Mouse (Mus musculus): ENCODE results near the gene Mcemp1. TPM values are rescaled to one million over a fixed set of nuclear protein-coding genes. Genes with fewer than 3 reads are reported as not detected.

The Mcemp1 gene
- total RNA-seq (2023) = under 1 TPM in 1 of 2 experiments, not detected in 1; 0.39 TPM

DNA sequence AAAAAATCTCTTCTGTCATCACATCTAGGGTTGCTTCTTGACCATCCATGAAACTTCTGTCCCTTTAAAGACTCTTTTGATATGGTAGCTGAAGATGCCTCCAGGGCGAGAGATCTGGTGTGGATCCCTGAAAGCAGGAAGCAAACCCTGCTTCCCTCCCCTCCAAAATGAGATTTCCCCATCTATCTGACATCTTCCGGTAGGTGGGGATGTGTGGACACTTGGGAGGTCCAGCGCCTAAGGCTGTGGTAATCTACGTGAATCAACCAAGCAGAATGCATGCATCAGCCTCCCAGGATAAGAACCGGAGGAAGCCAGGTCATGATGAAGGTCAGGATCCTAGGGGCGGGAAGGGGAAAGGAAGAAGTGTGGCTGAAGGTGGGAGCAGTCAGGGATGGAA, at the start of gene Mcemp1:
Gene Mcemp1, plus strand, starts transcription at position 248 of the 400 bp plus-strand sequence.

GRCm38 (mm10) chr8:3621199-3621970, 44.2 kb upstream of the Mcemp1 start, which contains the start of the genes Xab2 and Pet100:
Xab2 (minus strand) TSS chr8:3621316.
Pet100 (plus strand) TSS chr8:3621548.

DNA sequence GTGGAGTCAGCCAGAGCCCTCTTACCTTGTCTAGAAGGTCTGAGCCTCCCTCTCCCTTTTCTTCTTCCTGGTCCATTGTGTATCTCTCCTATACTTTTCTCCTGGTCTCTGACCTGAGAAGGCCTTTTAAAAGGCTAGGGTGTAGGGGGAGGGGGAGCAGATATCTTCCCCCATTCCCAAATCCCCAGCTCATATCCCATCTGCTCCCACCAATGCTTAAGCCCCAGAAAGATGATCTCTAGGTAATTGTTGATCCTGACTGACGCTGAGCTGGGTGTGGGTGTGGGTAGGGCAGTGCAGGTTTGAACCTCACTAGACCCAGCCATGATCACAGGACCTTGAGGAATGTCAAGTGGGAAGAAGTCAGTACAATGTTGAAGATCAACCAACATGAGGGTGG, 40.1 kb upstream of the Mcemp1 start, which contains the start of gene Pcp2:
Gene Pcp2, minus strand, starts transcription at position 101 of the 400 bp plus-strand sequence.

DNA sequence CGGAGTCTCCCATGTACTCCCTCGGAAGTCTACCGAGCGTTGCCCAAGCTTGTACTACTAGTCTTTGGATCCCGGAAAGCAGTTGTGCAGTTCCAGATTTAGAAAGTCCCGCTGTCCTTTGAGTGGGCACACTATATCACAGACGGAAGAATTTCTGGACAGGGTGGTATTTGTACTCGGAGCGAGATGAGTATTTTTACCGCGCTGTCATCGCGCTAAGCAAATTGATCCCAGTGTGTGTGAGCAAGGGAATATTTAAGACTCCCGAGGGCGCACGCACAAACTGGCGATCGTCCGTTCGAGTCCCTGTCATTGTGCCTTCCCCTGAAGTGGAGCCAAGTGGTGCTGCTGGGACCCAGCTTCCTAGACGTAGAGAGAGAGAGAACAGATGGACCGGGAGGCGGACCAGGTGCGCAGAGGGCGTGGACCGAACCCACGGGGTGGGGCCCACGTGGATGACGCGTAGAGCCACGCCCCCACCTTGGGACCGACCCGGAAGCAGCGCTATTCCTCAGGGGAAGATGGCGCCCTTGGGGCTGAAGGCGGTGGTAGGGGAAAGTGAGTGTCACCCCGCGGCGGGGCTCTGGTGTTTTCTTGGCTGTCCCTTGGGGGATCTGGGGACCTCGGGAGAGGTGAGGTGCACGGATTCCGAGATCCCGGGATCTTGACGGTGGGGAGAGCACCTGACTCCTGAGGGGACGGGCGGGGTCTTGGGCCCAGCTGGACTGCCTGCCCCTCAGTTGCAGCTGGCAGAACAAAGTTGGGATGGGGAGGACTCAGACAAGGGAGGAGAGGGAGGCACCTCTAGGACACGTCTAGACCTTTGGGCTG, 34.7 kb upstream of the Mcemp1 start, which contains the start of gene Stxbp2:
Gene Stxbp2, plus strand, starts transcription at position 309 of the 831 bp plus-strand sequence.

GRCm38 (mm10) chr8:3655526-3655925, 10.0 kb upstream of the Mcemp1 start, which contains the start of gene Retn:
Retn (plus strand) TSS chr8:3655770.

DNA sequence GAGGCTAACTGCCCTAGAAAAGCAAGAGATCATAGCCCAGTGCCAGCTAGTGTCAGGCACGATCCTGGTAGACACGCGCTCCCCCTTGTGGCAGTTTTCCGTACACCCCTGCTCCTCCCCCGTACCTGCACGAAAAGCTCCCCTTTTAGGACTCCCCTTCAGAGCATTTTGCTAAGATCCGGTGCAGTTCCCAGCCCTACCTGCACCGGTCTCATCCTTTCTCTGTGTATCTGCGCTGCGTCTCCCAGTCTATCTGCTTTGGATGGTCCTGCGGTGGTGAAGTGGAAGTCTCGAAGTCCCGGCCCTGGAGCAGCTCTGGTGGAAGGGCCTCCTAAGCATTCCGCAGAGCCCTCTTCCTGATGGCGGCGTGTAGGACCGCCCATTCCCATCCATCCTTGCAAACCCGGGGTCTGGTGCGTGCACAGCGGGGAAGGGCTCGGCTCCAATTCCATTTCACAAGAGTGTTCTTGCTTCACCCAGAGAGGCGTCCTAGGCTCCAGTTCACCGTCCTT, 6.5 kb downstream of the Mcemp1 start, which contains the start of gene Fcor:
Gene Fcor, minus strand, starts transcription at position 383 of the 512 bp plus-strand sequence.

GRCm38 (mm10) chr8:3676131-3676992, 10.8 kb downstream of the Mcemp1 start, which contains the start of gene Trappc5:
Trappc5 (plus strand) TSS chr8:3676299.

DNA sequence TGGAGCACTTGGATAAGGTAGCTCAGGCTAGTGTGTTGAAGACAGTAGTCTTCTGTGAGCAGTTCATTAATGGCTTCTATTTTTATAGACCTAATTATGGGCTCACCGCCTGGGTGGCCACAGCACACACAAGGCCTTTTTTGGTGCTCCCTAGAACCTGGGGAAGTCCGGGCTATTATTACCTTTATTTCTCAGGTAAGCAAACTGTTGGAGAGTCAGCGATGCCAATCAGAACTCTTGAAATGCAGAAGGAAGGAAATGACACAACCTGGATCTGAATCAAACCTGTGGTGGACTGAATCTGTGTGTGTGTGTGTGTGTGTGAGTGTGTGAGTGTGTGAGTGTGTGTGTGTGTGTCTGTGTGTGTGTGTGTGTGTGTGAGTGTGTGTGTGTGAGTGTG, 28.6 kb downstream of the Mcemp1 start, which contains the start of gene Fcer2a:
Gene Fcer2a, minus strand, starts transcription at position 55 of the 400 bp plus-strand sequence.

Other genes with a start within 250 kb of the Mcemp1 start
- under 1 TPM in 1 of 2 experiments, not detected in 1; 0.61 TPM for gene Pex11g, start 198.1 kb upstream of the Mcemp1 start, total RNA-seq (2023)
- 10 to 100 TPM in 1 of 2 experiments, 1 to 10 TPM in 1; 8.5 to 16.2 TPM for gene Tex45, start 194.9 kb upstream of the Mcemp1 start, total RNA-seq (2023)
- gene Zfp358, start 172.6 kb upstream of the Mcemp1 start, total RNA-seq (2023) = 1 to 10 TPM; 6.8 to 8.3 TPM
- 10 to 100 TPM; 70.6 to 82.9 TPM for gene Mcoln1, start 165.3 kb upstream of the Mcemp1 start, total RNA-seq (2023)
- gene Pnpla6, start 150.4 kb upstream of the Mcemp1 start, total RNA-seq (2023) = 10 to 100 TPM; 65.9 to 67.7 TPM
- gene C330021F23Rik, start 97.8 kb upstream of the Mcemp1 start, total RNA-seq (2023) = not detected
- not detected for gene Camsap3, start 78.5 kb upstream of the Mcemp1 start, total RNA-seq (2023)
- gene Xab2, start 44.4 kb upstream of the Mcemp1 start, total RNA-seq (2023) = 10 to 100 TPM; 80.3 to 85.8 TPM
- 10 to 100 TPM; 49.8 to 57.0 TPM for gene Pet100, start 44.2 kb upstream of the Mcemp1 start, total RNA-seq (2023)
- gene Pcp2, start 40.2 kb upstream of the Mcemp1 start, total RNA-seq (2023) = not detected
- gene Stxbp2, start 34.8 kb upstream of the Mcemp1 start, total RNA-seq (2023) = 100 to 1,000 TPM; 207 to 212 TPM
- gene Retn, start 10.0 kb upstream of the Mcemp1 start, total RNA-seq (2023) = not detected
- gene Fcor, start 6.6 kb downstream of the Mcemp1 start, total RNA-seq (2023) = not detected
- 10 to 100 TPM; 12.6 to 16.2 TPM for gene Trappc5, start 10.5 kb downstream of the Mcemp1 start, total RNA-seq (2023)
- gene Fcer2a, start 28.4 kb downstream of the Mcemp1 start, total RNA-seq (2023) = 1 to 10 TPM in 1 of 2 experiments, under 1 TPM in 1; 0.83 to 1.4 TPM
- not detected for gene Clec4g, start 54.9 kb downstream of the Mcemp1 start, total RNA-seq (2023)
- 1 to 10 TPM in 1 of 2 experiments, under 1 TPM in 1; 0.65 to 2.1 TPM for gene Cd209a, start 83.2 kb downstream of the Mcemp1 start, total RNA-seq (2023)
- not detected for gene Cd209e, start 188.6 kb downstream of the Mcemp1 start, total RNA-seq (2023)
- gene Cd209d, start 212.8 kb downstream of the Mcemp1 start, total RNA-seq (2023) = 1 to 10 TPM in 1 of 2 experiments, under 1 TPM in 1; 0.65 to 1.5 TPM